Mouse (Mus musculus) thymus, adult 2 months (tissue): ENCODE measurements at regions not wholly inside any gene's neighbourhood (a gene's known extent, or its start where the extent isn't known, plus 50 kb on each side); places are given as distances from the start of the nearest gene placed in this dataset.

ENCODE experiments used
- CTCF ChIP-seq: fragments of 200-500 bp; IDR thresholded peaks from 2 replicates; pipeline ENCODE4 v1.5.1; 2012; ENCODE audit warnings: mild to moderate bottlenecking, control low read depth, low read length, moderate library complexity, borderline replicate concordance; ENCODE audit not compliant: control insufficient read depth, poor library complexity, insufficient read depth; ENCODE audit errors: extremely low read depth
- POLR2A ChIP-seq: fragments of 200-500 bp; IDR thresholded peaks from 2 replicates; pipeline ENCODE4 v1.6.1; 2012; ENCODE audit warnings: mild to moderate bottlenecking, low read length, control low read depth, moderate library complexity; ENCODE audit not compliant: control insufficient read depth, poor library complexity, insufficient read depth; ENCODE audit errors: extremely low read depth

- TF ChIP-seq POLR2A = no peak
- no peak for TF ChIP-seq CTCF
These were observed 76.9 kb downstream of the Rps29 start for GRCm38 (mm10) chr12:69082051-69082450.
